Mouse (Mus musculus): ENCODE results near the gene Lmbr1. TPM values are rescaled to one million over a fixed set of nuclear protein-coding genes. Genes with fewer than 3 reads are reported as not detected.

The Lmbr1 gene
- polyA plus RNA-seq, 1 experiment from 2014 or later, result 13.4 TPM

GRCm38 (mm10) chr5:29289703-29290102, 88.5 kb downstream of the Lmbr1 start:
- Histone ChIP-seq H3K36me3 (ENCODE audit: control insufficient read depth, insufficient read depth, low read length) (peaks cover 5% of the 10 kb centered on the region), H3K9ac (ENCODE audit: low read length) (no peak overlapping the region), H3K4me1 (replicated peaks; ENCODE audit: control insufficient read depth, insufficient read depth, low read length) (no peaks in the 10 kb centered on the region), H3K4me3 (ENCODE audit: low read depth, low read length) (no peak overlapping the region), H3K27ac (ENCODE audit: low read depth) (no peak overlapping the region), H3K27me3 (replicated peaks; ENCODE audit: control insufficient read depth, insufficient read depth, low read length) (no peaks in the 10 kb centered on the region), H3K9me3 (ENCODE audit: control insufficient read depth, low read length) (no peaks in the 10 kb centered on the region), H3K4me2 (ENCODE audit: low read length) (no peak overlapping the region)
- WGBS, result 73% methylated on average over 6 of the region's 6 CpGs
- ATAC-seq (replicated peaks; ENCODE audit: low FRiP score, low TSS enrichment, low read depth), result no peak
- DNase-seq (ENCODE audit: low spot score), result no peak

GRCm38 (mm10) chr5:29281081-29281480, 97.1 kb downstream of the Lmbr1 start:
- 92% methylated on average over 3 of the region's 3 CpGs for WGBS
- Histone ChIP-seq H3K9me3 (ENCODE audit: control insufficient read depth, low read length) (no peaks in the 10 kb centered on the region), H3K9ac (ENCODE audit: low read length) (no peak overlapping the region), H3K27me3 (replicated peaks; ENCODE audit: control insufficient read depth, insufficient read depth, low read length) (no peaks in the 10 kb centered on the region), H3K4me2 (ENCODE audit: low read length) (no peak overlapping the region), H3K36me3 (ENCODE audit: control insufficient read depth, insufficient read depth, low read length) (no peaks in the 10 kb centered on the region), H3K4me3 (ENCODE audit: low read depth, low read length) (no peak overlapping the region), H3K27ac (ENCODE audit: low read depth) (no peak overlapping the region), H3K4me1 (replicated peaks; ENCODE audit: control insufficient read depth, insufficient read depth, low read length) (no peaks in the 10 kb centered on the region)
- DNase-seq (ENCODE audit: low spot score), result no peak
- ATAC-seq (replicated peaks; ENCODE audit: low FRiP score, low TSS enrichment, low read depth), result no peak

- ATAC-seq (replicated peaks; ENCODE audit: low FRiP score, low TSS enrichment, low read depth) (no peak), DNase-seq (ENCODE audit: low spot score) (no peak)
- Histone ChIP-seq H3K4me2 (ENCODE audit: low read length) (no peak overlapping the region), H3K27ac (ENCODE audit: low read depth) (no peak overlapping the region), H3K9ac (ENCODE audit: low read length) (no peak overlapping the region), H3K27me3 (replicated peaks; ENCODE audit: control insufficient read depth, insufficient read depth, low read length) (no peaks in the 10 kb centered on the region), H3K4me1 (replicated peaks; ENCODE audit: control insufficient read depth, insufficient read depth, low read length) (no peaks in the 10 kb centered on the region), H3K9me3 (ENCODE audit: control insufficient read depth, low read length) (no peaks in the 10 kb centered on the region), H3K4me3 (ENCODE audit: low read depth, low read length) (no peak overlapping the region), H3K36me3 (ENCODE audit: control insufficient read depth, insufficient read depth, low read length) (no peaks in the 10 kb centered on the region)
Observed at GRCm38 (mm10) chr5:29274746-29275145, 103.4 kb downstream of the Lmbr1 start.

DNA sequence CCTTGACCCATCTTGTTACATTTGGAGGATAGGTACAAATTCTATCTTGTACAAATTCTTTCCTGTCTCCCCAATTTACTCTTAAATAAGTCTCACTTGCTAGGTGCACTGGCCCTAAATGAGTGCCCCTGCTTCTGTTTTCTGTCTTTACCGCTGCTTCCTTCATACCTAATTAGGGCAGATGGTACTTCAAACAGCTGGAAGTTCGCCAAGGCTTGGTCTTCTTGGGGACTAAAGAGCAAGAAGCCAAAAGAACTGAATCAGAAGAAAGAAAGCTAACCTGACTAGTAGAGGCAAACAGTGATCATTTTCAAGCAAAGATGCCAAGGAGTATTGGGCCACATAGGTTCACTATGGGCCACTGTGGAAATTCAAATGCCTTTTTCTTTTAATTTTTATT, 104.8 kb downstream of the Lmbr1 start:
- no peak for DNase-seq (ENCODE audit: low spot score)

GRCm38 (mm10) chr5:29270879-29271278, 107.3 kb downstream of the Lmbr1 start:
- H3K27ac ChIP-seq (ENCODE audit: low read depth), result no peak overlapping the region
- H3K4me2 ChIP-seq (ENCODE audit: low read length), result no peak overlapping the region
- H3K27me3 ChIP-seq (replicated peaks; ENCODE audit: control insufficient read depth, insufficient read depth, low read length), result no peaks in the 10 kb centered on the region
- H3K36me3 ChIP-seq (ENCODE audit: control insufficient read depth, insufficient read depth, low read length), result no peaks in the 10 kb centered on the region
- ATAC-seq (replicated peaks; ENCODE audit: low FRiP score, low TSS enrichment, low read depth) (no peak), DNase-seq (ENCODE audit: low spot score) (no peak)
- no peak overlapping the region for H3K4me3 ChIP-seq (ENCODE audit: low read depth, low read length)
- H3K4me1 ChIP-seq (replicated peaks; ENCODE audit: control insufficient read depth, insufficient read depth, low read length), result no peaks in the 10 kb centered on the region
- WGBS, result 48% methylated on average over 4 of the region's 4 CpGs
- H3K9ac ChIP-seq (ENCODE audit: low read length), result no peak overlapping the region
- no peaks in the 10 kb centered on the region for H3K9me3 ChIP-seq (ENCODE audit: control insufficient read depth, low read length)

More for the DNA sequence above, 104.8 kb downstream of the Lmbr1 start:
- Histone ChIP-seq H3K4me3 (ENCODE audit: low read depth, low read length) (no peak overlapping the region), H3K27ac (ENCODE audit: low read depth) (no peak overlapping the region), H3K4me1 (replicated peaks; ENCODE audit: control insufficient read depth, insufficient read depth, low read length) (no peaks in the 10 kb centered on the region), H3K9ac (ENCODE audit: low read length) (no peak overlapping the region), H3K27me3 (replicated peaks; ENCODE audit: control insufficient read depth, insufficient read depth, low read length) (no peaks in the 10 kb centered on the region), H3K9me3 (ENCODE audit: control insufficient read depth, low read length) (no peaks in the 10 kb centered on the region), H3K36me3 (ENCODE audit: control insufficient read depth, insufficient read depth, low read length) (no peaks in the 10 kb centered on the region), H3K4me2 (ENCODE audit: low read length) (no peak overlapping the region)
- ATAC-seq (replicated peaks; ENCODE audit: low FRiP score, low TSS enrichment, low read depth), result no peak
- 70% methylated on average over 2 of the region's 2 CpGs for WGBS

GRCm38 (mm10) chr5:29253876-29254275, 124.3 kb downstream of the Lmbr1 start:
- Histone ChIP-seq H3K9ac (ENCODE audit: low read length) (no peak overlapping the region), H3K27me3 (replicated peaks; ENCODE audit: control insufficient read depth, insufficient read depth, low read length) (no peaks in the 10 kb centered on the region), H3K4me3 (ENCODE audit: low read depth, low read length) (no peak overlapping the region), H3K27ac (ENCODE audit: low read depth) (no peak overlapping the region), H3K4me1 (replicated peaks; ENCODE audit: control insufficient read depth, insufficient read depth, low read length) (no peaks in the 10 kb centered on the region), H3K36me3 (ENCODE audit: control insufficient read depth, insufficient read depth, low read length) (no peaks in the 10 kb centered on the region), H3K4me2 (ENCODE audit: low read length) (no peak overlapping the region), H3K9me3 (ENCODE audit: control insufficient read depth, low read length) (no peaks in the 10 kb centered on the region)
- no peak for ATAC-seq (replicated peaks; ENCODE audit: low FRiP score, low TSS enrichment, low read depth)
- WGBS, result 67% methylated on average over 2 of the region's 2 CpGs
- DNase-seq (ENCODE audit: low spot score), result no peak

DNA sequence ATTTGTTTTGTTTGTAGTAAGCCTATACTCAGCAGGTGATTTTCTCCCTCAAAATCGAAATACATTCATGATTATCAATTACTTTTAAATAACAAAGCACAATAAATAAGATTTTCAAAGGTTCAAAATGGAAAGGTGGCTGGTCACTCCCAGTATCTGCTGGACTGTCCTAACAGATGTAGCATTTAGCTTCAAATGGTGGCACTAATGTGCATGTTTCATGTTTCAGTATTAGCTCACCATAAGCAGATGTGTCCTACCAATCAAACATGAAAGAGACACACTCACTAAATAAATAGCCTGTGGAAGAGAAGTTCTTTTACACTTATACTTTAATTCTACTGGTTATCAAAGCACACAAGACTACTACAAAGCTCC, 126.7 kb downstream of the Lmbr1 start:
- ATAC-seq (replicated peaks; ENCODE audit: low FRiP score, low TSS enrichment, low read depth) (no peak), DNase-seq (ENCODE audit: low spot score) (no peak)
- Histone ChIP-seq H3K4me2 (ENCODE audit: low read length) (no peak overlapping the region), H3K4me3 (ENCODE audit: low read depth, low read length) (no peak overlapping the region), H3K4me1 (replicated peaks; ENCODE audit: control insufficient read depth, insufficient read depth, low read length) (no peaks in the 10 kb centered on the region), H3K9ac (ENCODE audit: low read length) (no peak overlapping the region), H3K36me3 (ENCODE audit: control insufficient read depth, insufficient read depth, low read length) (no peaks in the 10 kb centered on the region), H3K27ac (ENCODE audit: low read depth) (no peak overlapping the region), H3K27me3 (replicated peaks; ENCODE audit: control insufficient read depth, insufficient read depth, low read length) (no peaks in the 10 kb centered on the region), H3K9me3 (ENCODE audit: control insufficient read depth, low read length) (no peaks in the 10 kb centered on the region)
- WGBS, result 68% methylated on average over 1 of the region's 1 CpGs

DNA sequence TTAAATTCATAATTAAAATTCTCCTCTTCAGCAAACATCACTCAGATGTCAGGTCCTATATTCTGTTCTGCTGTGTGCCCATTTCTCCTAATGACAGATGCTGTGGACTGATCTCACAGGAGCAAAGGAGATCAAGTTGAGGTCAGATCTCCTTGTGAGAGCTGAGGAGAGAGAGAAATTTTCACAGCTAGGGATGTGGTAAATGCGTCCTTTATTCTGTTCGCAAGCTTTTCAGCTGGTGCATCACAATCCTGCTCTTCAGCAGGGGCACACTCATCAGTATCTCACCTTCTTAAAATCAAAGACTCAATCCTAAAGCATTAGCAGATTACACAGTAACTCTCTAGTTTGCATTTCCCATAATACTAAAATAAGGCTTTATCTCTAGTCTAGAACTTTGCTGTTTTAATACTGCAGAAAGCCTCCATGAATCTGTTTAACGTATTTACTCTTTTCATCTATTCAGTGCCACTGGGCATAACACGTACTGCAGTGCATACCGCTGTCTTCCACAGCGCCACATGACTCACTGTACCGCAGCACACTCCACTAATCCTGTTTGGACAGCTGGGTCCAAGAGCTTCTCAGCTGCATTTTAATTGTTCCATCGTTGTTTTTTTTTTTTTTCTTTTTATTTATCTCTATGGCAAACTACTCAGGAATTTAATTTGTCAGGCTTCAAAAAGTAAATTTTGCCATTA, 127.2 kb downstream of the Lmbr1 start:
- WGBS, result 71% methylated on average over 8 of the region's 8 CpGs
- Histone ChIP-seq H3K9ac (ENCODE audit: low read length) (no peak overlapping the region), H3K4me2 (ENCODE audit: low read length) (no peak overlapping the region), H3K27ac (ENCODE audit: low read depth) (no peak overlapping the region), H3K4me1 (replicated peaks; ENCODE audit: control insufficient read depth, insufficient read depth, low read length) (no peaks in the 10 kb centered on the region), H3K36me3 (ENCODE audit: control insufficient read depth, insufficient read depth, low read length) (no peaks in the 10 kb centered on the region), H3K27me3 (replicated peaks; ENCODE audit: control insufficient read depth, insufficient read depth, low read length) (no peaks in the 10 kb centered on the region), H3K9me3 (ENCODE audit: control insufficient read depth, low read length) (no peaks in the 10 kb centered on the region), H3K4me3 (ENCODE audit: low read depth, low read length) (no peak overlapping the region)
- ATAC-seq (replicated peaks; ENCODE audit: low FRiP score, low TSS enrichment, low read depth) (no peak), DNase-seq (ENCODE audit: low spot score) (no peak)

- H3K4me2 ChIP-seq (ENCODE audit: low read length), result no peak overlapping the region
- no peak for DNase-seq (ENCODE audit: low spot score)
- H3K36me3 ChIP-seq (ENCODE audit: control insufficient read depth, insufficient read depth, low read length), result no peaks in the 10 kb centered on the region
- no CpG with 5 or more reads among the region's 1 CpGs for WGBS
- no peaks in the 10 kb centered on the region for H3K9me3 ChIP-seq (ENCODE audit: control insufficient read depth, low read length)
- ATAC-seq (replicated peaks; ENCODE audit: low FRiP score, low TSS enrichment, low read depth), result no peak
- H3K27me3 ChIP-seq (replicated peaks; ENCODE audit: control insufficient read depth, insufficient read depth, low read length), result no peaks in the 10 kb centered on the region
- no peak overlapping the region for H3K4me3 ChIP-seq (ENCODE audit: low read depth, low read length)
- H3K9ac ChIP-seq (ENCODE audit: low read length), result no peak overlapping the region
- H3K4me1 ChIP-seq (replicated peaks; ENCODE audit: control insufficient read depth, insufficient read depth, low read length), result no peaks in the 10 kb centered on the region
- no peak overlapping the region for H3K27ac ChIP-seq (ENCODE audit: low read depth)
Observed at GRCm38 (mm10) chr5:29244769-29245168, 133.4 kb downstream of the Lmbr1 start.
